Mouse (Mus musculus) left cerebral cortex, adult 2 months (tissue): Measurements from ENCODE around the gene Cipc. TPM values are rescaled to one million over a fixed set of nuclear protein-coding genes. Genes with fewer than 3 reads are reported as not detected.
A peak's percentile ranks its signal among the peaks of the same experiment; 100 is the strongest.

ENCODE experiments used
- DNase-seq, 2 experiments: peaks; one replicate each; pipeline ENCODE4 v3.0.0; 2021 to 2022; ENCODE audit warnings: low spot score in 2 of 2, mixed read lengths in 1 of 2; ENCODE audit errors: extremely low spot score in 1 of 2
- H3K27ac ChIP-seq: fragments of 200-600 bp; 2 replicates; pipeline ENCODE4 v1.8.1; 2022
- H3K4me3 ChIP-seq: fragments of 200-600 bp; 2 replicates; pipeline ENCODE4 v1.8.1; 2022
- CTCF ChIP-seq: fragments of 200-600 bp; IDR thresholded peaks from 2 replicates; pipeline ENCODE4 v1.8.1; 2022; ENCODE audit warnings: antibody characterized with exemption, mild to moderate bottlenecking, moderate library complexity
- intact Hi-C: fragments of 180-260 bp; cut with DNase I; formaldehyde crosslinking; loops from one replicate; pipeline ENCODE4 v1.15.1; 2025
- total RNA-seq, 2 experiments: library from RNA; stranded (reverse); gene quantifications; 2 replicates each; pipeline ENCODE4 v1.2.3; 2021

The Cipc gene
- total RNA-seq, 2 experiments from 2014 or later: 79.8 to 91.6 TPM

DNA sequence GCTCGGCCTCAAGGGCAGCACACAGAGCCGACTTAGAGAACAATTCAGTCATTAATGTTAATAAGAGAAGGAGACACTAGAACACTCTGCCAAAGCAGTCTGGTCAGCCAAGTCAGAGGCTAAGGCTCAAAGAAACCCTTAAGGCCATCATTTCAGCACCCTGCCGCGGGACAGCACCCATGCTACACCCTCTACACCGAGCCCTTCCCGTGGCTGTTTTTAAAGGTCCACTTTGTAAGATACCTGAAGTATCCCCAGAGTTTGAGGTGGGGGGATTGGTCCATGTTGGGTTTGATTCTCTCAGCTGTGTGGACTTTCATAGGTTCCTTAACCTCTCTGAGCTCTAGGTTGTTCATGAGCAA, 37.3 kb downstream of the Cipc start:
- Histone ChIP-seq H3K4me3 (no peak overlapping the region), H3K27ac (0 out of 2 replicates have a peak overlapping the region, but pooled peaks have one; percentile 48)
- TF ChIP-seq CTCF: no peak
- intact Hi-C loops: no loop called here
- peak in 1 of 2 experiments; percentile 14 for DNase-seq

- intact Hi-C loops: no loop called here
- H3K27ac ChIP-seq: peak overlapping the region; percentile 49
- no peak for DNase-seq
- TF ChIP-seq CTCF: no peak
- no peak overlapping the region for H3K4me3 ChIP-seq
Measured at GRCm38 (mm10) chr12:86986562-86986961, 39.7 kb downstream of the Cipc start.

- no peak for TF ChIP-seq CTCF
- intact Hi-C loops: no loop called here
- Histone ChIP-seq H3K4me3 (peak overlapping the region; percentile 19), H3K27ac (peak overlapping the region; percentile 32; the same call in 1 of the 2 replicates)
- DNase-seq: no peak
Measured at GRCm38 (mm10) chr12:86988227-86988626, 41.4 kb downstream of the Cipc start.

DNA sequence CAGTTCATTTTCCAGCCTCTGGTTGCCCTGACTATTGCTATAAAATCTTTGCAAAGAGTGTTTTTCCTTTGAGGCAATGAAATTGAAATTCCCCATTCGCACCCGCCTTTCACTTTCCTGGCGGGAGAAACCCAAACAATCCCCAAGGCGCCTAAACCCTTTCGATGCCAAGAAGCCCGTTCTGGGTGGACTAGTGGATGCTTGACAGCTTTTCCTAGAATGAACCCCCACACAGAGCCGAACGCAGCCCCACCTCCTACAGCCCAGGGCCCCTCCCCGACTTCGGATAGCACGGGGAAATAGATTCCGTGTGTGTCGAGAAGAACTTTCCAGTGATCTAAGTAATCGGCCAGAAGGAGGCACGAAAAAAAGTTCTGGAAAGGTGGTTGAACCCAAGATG, 42.5 kb downstream of the Cipc start:
- intact Hi-C loops: no loop called here
- TF ChIP-seq CTCF: no peak
- H3K4me3 ChIP-seq: peak overlapping the region; percentile 56
- DNase-seq: peak in 1 of 2 experiments; percentile 24
- peak overlapping the region; percentile 94 for H3K27ac ChIP-seq

DNA sequence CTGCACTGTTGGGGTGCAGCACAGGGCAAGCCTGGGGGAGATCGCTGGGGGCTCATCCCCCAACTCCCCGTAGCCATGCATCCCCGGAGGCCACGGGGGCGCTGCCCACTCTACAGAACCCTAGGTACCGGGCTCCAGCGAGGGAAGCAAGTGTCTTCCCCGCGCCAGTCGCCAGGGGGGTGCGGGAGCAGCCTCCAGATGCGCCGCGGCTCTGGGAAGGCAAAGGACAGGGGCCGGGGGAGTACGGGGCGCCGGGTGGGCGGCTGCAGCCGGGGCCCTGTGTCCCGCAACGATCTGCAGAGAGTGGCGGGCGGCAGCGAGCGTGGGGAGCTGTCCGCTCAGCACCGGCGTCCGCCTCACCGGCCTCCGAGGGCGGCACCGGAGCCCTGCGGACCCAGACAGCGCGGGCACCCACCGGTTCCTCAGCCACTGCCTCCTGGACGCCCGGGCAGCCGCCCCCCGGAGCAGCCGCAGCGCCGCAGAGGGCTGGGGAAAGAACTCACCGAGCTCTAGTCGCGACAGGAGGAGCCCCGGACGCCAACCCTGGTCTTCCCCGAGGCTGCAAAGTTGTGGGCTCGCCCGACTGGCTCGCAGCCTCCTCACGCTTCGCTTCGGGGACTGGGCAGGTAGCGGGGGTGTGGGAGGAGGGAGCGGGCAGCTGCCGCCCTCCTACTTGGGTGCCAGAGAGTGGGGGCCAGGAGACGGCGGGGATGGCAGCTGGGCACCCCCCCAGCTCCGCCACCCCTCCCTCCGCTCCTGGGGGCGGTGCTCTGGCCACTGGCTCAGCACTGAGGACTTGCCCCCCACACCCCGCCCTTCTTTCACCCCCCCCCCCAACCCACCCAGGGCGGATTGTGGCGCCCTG, 43.3 kb downstream of the Cipc start, which contains the start of gene Zdhhc22:
TSS of gene Zdhhc22 (minus strand) at position 541 of the 865 bp plus-strand sequence.
- Histone ChIP-seq H3K27ac (peak within 1 kb of the TSS; percentile 94), H3K4me3 (peak within 1 kb of the TSS; percentile 56)
- peak; percentile 57 to 59 for DNase-seq
- intact Hi-C loops: no loop called here
- TF ChIP-seq CTCF: peak; percentile 51

DNA sequence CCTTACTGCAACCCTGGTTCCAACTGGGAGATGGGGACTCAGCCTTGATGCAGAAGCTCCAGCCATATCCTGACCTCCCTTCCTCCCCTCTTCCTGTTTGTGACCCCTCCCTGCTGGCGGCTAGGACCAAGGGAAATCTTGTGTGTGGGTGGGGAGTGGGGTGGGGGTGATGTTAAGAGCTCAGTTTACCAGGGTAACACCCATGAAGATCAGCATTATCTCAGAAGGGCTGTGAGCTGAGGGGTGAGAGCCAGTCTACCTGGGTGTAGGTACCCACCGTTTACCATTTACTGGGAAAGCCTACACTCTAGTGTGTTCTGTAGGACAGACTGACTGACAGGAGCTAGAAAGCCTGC, 43.9 kb downstream of the Cipc start:
- DNase-seq: no peak
- intact Hi-C loops: no loop called here
- H3K27ac ChIP-seq: peak overlapping the region; percentile 94
- TF ChIP-seq CTCF: no peak
- peak overlapping the region; percentile 56 for H3K4me3 ChIP-seq

DNA sequence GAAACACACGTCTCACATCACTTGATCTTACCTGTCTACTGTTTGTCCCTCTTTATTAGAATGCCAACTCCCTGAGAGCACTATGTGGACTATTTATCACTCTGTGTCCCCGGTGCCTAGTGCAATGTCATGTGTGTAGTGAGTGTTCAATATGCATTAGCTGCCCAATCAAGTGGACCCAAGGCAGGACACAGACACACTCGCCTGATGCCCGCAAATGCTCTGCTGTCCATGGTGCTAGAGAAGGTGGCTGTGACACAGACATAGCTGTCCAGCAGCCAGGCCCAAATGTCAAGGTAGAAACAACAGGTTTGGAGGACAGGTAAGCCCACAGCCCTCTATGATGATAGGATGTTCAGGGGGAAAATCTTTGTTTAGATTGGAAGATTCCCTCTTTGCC, 47.3 kb downstream of the Cipc start:
- Histone ChIP-seq H3K27ac (no peak overlapping the region), H3K4me3 (no peak overlapping the region)
- no peak for DNase-seq
- intact Hi-C loops: no loop called here
- TF ChIP-seq CTCF: no peak

DNA sequence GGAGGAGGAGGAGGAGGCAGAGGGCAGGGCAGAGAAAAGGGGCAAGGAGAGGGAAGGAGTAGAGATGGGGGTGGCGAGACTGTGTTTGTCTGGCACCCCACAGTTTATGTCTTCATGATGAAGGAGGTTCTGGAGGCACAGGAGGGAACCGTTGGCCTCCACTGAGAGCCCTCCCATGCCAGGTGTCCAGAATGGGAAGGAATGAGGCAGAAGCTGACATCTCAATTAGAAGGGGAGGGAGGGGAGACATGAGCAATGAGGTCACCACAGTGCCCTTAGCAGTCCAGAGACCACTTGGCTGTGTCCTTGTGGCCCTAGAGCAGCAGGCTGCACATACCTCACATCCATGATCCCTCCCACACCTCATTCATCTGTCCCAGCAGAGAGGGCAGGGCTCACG, 47.9 kb downstream of the Cipc start:
- TF ChIP-seq CTCF: no peak
- no peak for DNase-seq
- no peak overlapping the region for H3K4me3 ChIP-seq
- H3K27ac ChIP-seq: no peak overlapping the region
- intact Hi-C loops: no loop called here

GRCm38 (mm10) chr12:86995931-86996330, 49.1 kb downstream of the Cipc start:
- TF ChIP-seq CTCF: no peak
- no peak overlapping the region for H3K27ac ChIP-seq
- no peak overlapping the region for H3K4me3 ChIP-seq
- DNase-seq: no peak
- intact Hi-C loops: no loop called here

DNA sequence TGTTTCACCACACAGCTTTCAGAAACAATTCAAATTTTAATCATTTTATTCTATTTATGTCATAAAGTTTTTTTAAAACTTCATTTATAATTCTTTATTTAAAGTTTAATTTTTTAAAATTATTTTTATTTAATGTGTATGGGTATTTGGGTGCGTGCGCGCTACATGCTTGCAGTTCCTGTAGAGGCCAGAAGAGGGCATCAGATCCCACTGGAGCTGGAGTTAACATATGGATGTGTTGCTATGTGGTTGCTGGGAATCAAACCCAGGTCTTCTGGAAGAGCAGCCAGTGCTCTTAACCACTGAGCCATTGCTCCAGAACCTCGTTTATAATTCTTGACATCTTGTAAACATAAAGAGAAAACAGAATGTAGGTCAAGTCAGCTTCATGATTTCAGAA, 51.9 kb downstream of the Cipc start:
- intact Hi-C loops: no loop called here
- DNase-seq: no peak
- Histone ChIP-seq H3K4me3 (no peak overlapping the region), H3K27ac (no peak overlapping the region)
- peak; percentile 37 for TF ChIP-seq CTCF

- no peak for DNase-seq
- peak; percentile 53 for TF ChIP-seq CTCF
- Histone ChIP-seq H3K4me3 (no peak overlapping the region), H3K27ac (no peak overlapping the region)
- intact Hi-C loops: no loop called here
Measured at GRCm38 (mm10) chr12:86999283-86999820, 52.5 kb downstream of the Cipc start.

GRCm38 (mm10) chr12:87000151-87000839, 53.5 kb downstream of the Cipc start:
- DNase-seq: no peak
- intact Hi-C loops: loop anchor here (1.0 kb wide), 1 partner anchor 52 kb away; no protein-coding TSS in a partner anchor
- no peak overlapping the region for H3K27ac ChIP-seq
- H3K4me3 ChIP-seq: no peak overlapping the region
- peak; percentile 41 for TF ChIP-seq CTCF
